Mouse (Mus musculus): ENCODE results near the gene Dapp1. TPM values are rescaled to one million over a fixed set of nuclear protein-coding genes. Genes with fewer than 3 reads are reported as not detected.

Dapp1 gene
- polyA plus RNA-seq, 1 experiment from 2014 or later = 6.9 TPM

GRCm38 (mm10) chr3:137932748-137933147 lies 48.6 kb downstream of the Dapp1 start:
- no peaks in the 10 kb centered on the region for H3K4me1 ChIP-seq (replicated peaks; ENCODE audit: control insufficient read depth, insufficient read depth, low read length)
- no peak overlapping the region for H3K4me2 ChIP-seq (ENCODE audit: low read depth, low read length, severe bottlenecking)
- H3K27me3 ChIP-seq (ENCODE audit: control insufficient read depth, insufficient read depth, low read length) = no peaks in the 10 kb centered on the region
- no peak overlapping the region for H3K27ac ChIP-seq (ENCODE audit: low read depth, low read length)
- ATAC-seq (replicated peaks; ENCODE audit: low FRiP score) (no peak), DNase-seq (ENCODE audit: low spot score) (no peak)
- WGBS = 83% methylated on average over 7 of the region's 7 CpGs
- H3K4me3 ChIP-seq (ENCODE audit: low read depth, low read length) = no peak overlapping the region
- no peaks in the 10 kb centered on the region for H3K9me3 ChIP-seq (ENCODE audit: control insufficient read depth, low read length)
- no peak overlapping the region for H3K9ac ChIP-seq (ENCODE audit: low read length)
- no peaks in the 10 kb centered on the region for H3K36me3 ChIP-seq (ENCODE audit: control insufficient read depth, insufficient read depth, low read length)

GRCm38 (mm10) chr3:137929940-137930339 lies 51.4 kb downstream of the Dapp1 start:
- ATAC-seq (replicated peaks; ENCODE audit: low FRiP score) (no peak), DNase-seq (ENCODE audit: low spot score) (no peak)
- no peak overlapping the region for H3K4me3 ChIP-seq (ENCODE audit: low read depth, low read length)
- no peak overlapping the region for H3K9ac ChIP-seq (ENCODE audit: low read length)
- H3K36me3 ChIP-seq (ENCODE audit: control insufficient read depth, insufficient read depth, low read length) = no peaks in the 10 kb centered on the region; the same call in 1 of the 2 replicates
- no peak overlapping the region for H3K27ac ChIP-seq (ENCODE audit: low read depth, low read length)
- 91% methylated on average over 3 of the region's 3 CpGs for WGBS
- H3K4me2 ChIP-seq (ENCODE audit: low read depth, low read length, severe bottlenecking) = no peak overlapping the region
- H3K4me1 ChIP-seq (replicated peaks; ENCODE audit: control insufficient read depth, insufficient read depth, low read length) = no peaks in the 10 kb centered on the region
- no peaks in the 10 kb centered on the region for H3K9me3 ChIP-seq (ENCODE audit: control insufficient read depth, low read length)
- no peaks in the 10 kb centered on the region for H3K27me3 ChIP-seq (ENCODE audit: control insufficient read depth, insufficient read depth, low read length)

- H3K27ac ChIP-seq (ENCODE audit: low read depth, low read length) = no peak overlapping the region
- H3K9ac ChIP-seq (ENCODE audit: low read length) = no peak overlapping the region
- H3K36me3 ChIP-seq (ENCODE audit: control insufficient read depth, insufficient read depth, low read length) = no peaks in the 10 kb centered on the region; the same call in 1 of the 2 replicates
- WGBS = 98% methylated on average over 4 of the region's 4 CpGs
- no peaks in the 10 kb centered on the region for H3K4me1 ChIP-seq (replicated peaks; ENCODE audit: control insufficient read depth, insufficient read depth, low read length)
- no peak for DNase-seq (ENCODE audit: low spot score)
- no peaks in the 10 kb centered on the region for H3K27me3 ChIP-seq (ENCODE audit: control insufficient read depth, insufficient read depth, low read length)
- H3K4me3 ChIP-seq (ENCODE audit: low read depth, low read length) = no peak overlapping the region
- no peaks in the 10 kb centered on the region for H3K9me3 ChIP-seq (ENCODE audit: control insufficient read depth, low read length)
- no peak for ATAC-seq (replicated peaks; ENCODE audit: low FRiP score)
- H3K4me2 ChIP-seq (ENCODE audit: low read depth, low read length, severe bottlenecking) = no peak overlapping the region
Measured at GRCm38 (mm10) chr3:137927010-137927409, 54.3 kb downstream of the Dapp1 start.

- Histone ChIP-seq H3K9ac (ENCODE audit: low read length) (no peak overlapping the region), H3K9me3 (ENCODE audit: control insufficient read depth, low read length) (no peaks in the 10 kb centered on the region), H3K36me3 (ENCODE audit: control insufficient read depth, insufficient read depth, low read length) (peaks cover 5% of the 10 kb centered on the region; the same call in 1 of the 2 replicates), H3K4me2 (ENCODE audit: low read depth, low read length, severe bottlenecking) (no peak overlapping the region), H3K4me1 (replicated peaks; ENCODE audit: control insufficient read depth, insufficient read depth, low read length) (peaks cover 6% of the 10 kb centered on the region; the same call in 1 of the 2 replicates), H3K4me3 (ENCODE audit: low read depth, low read length) (no peak overlapping the region), H3K27me3 (ENCODE audit: control insufficient read depth, insufficient read depth, low read length) (no peaks in the 10 kb centered on the region), H3K27ac (ENCODE audit: low read depth, low read length) (no peak overlapping the region)
- DNase-seq (ENCODE audit: low spot score) = no peak
- ATAC-seq (replicated peaks; ENCODE audit: low FRiP score) = no peak
- WGBS = 97% methylated on average over 4 of the region's 4 CpGs
Measured at GRCm38 (mm10) chr3:137920594-137920993, 60.8 kb downstream of the Dapp1 start.

- ATAC-seq (replicated peaks; ENCODE audit: low FRiP score) = no peak
- WGBS = 92% methylated on average over 7 of the region's 7 CpGs
Measured at GRCm38 (mm10) chr3:137919398-137919797, 61.9 kb downstream of the Dapp1 start.

GRCm38 (mm10) chr3:137918932-137919311 lies 62.4 kb downstream of the Dapp1 start:
- H3K4me2 ChIP-seq (ENCODE audit: low read depth, low read length, severe bottlenecking) = peak overlapping the region; percentile 81
- H3K36me3 ChIP-seq (ENCODE audit: control insufficient read depth, insufficient read depth, low read length) = peaks cover 5% of the 10 kb centered on the region; the same call in 1 of the 2 replicates
- DNase-seq (ENCODE audit: low spot score) = no peak
- WGBS = 15% methylated on average over 6 of the region's 6 CpGs
- ATAC-seq (replicated peaks; ENCODE audit: low FRiP score) = peak; percentile 8
- H3K9ac ChIP-seq (ENCODE audit: low read length) = peak overlapping the region; percentile 79
- peak overlapping the region; percentile 86 for H3K4me3 ChIP-seq (ENCODE audit: low read depth, low read length)
- peaks cover 6% of the 10 kb centered on the region; the same call in 1 of the 2 replicates for H3K4me1 ChIP-seq (replicated peaks; ENCODE audit: control insufficient read depth, insufficient read depth, low read length)
- no peaks in the 10 kb centered on the region for H3K27me3 ChIP-seq (ENCODE audit: control insufficient read depth, insufficient read depth, low read length)
- H3K9me3 ChIP-seq (ENCODE audit: control insufficient read depth, low read length) = no peaks in the 10 kb centered on the region
- H3K27ac ChIP-seq (ENCODE audit: low read depth, low read length) = peak overlapping the region; percentile 37; the same call in 1 of the 2 replicates

More at GRCm38 (mm10) chr3:137919398-137919797, 61.9 kb downstream of the Dapp1 start:
- Histone ChIP-seq H3K27me3 (ENCODE audit: control insufficient read depth, insufficient read depth, low read length) (no peaks in the 10 kb centered on the region), H3K9ac (ENCODE audit: low read length) (no peak overlapping the region), H3K27ac (ENCODE audit: low read depth, low read length) (no peak overlapping the region), H3K9me3 (ENCODE audit: control insufficient read depth, low read length) (no peaks in the 10 kb centered on the region), H3K4me2 (ENCODE audit: low read depth, low read length, severe bottlenecking) (peak overlapping the region; percentile 81), H3K36me3 (ENCODE audit: control insufficient read depth, insufficient read depth, low read length) (peaks cover 5% of the 10 kb centered on the region; the same call in 1 of the 2 replicates), H3K4me1 (replicated peaks; ENCODE audit: control insufficient read depth, insufficient read depth, low read length) (peaks cover 6% of the 10 kb centered on the region; the same call in 1 of the 2 replicates), H3K4me3 (ENCODE audit: low read depth, low read length) (peak overlapping the region; percentile 86)
- no peak for DNase-seq (ENCODE audit: low spot score)

- DNase-seq (ENCODE audit: low spot score) = peak; percentile 93
- ATAC-seq (replicated peaks; ENCODE audit: low FRiP score) = peak; percentile 90
- no peaks in the 10 kb centered on the region for H3K27me3 ChIP-seq (ENCODE audit: control insufficient read depth, insufficient read depth, low read length)
- H3K9ac ChIP-seq (ENCODE audit: low read length) = peak within 1 kb of the TSS; percentile 79
- H3K27ac ChIP-seq (ENCODE audit: low read depth, low read length) = peak within 1 kb of the TSS; percentile 85
- H3K36me3 ChIP-seq (ENCODE audit: control insufficient read depth, insufficient read depth, low read length) = peaks cover 5% of the 10 kb centered on the region; the same call in 1 of the 2 replicates
- H3K4me1 ChIP-seq (replicated peaks; ENCODE audit: control insufficient read depth, insufficient read depth, low read length) = peaks cover 6% of the 10 kb centered on the region; the same call in 1 of the 2 replicates
- peak within 1 kb of the TSS; percentile 86 for H3K4me3 ChIP-seq (ENCODE audit: low read depth, low read length)
- H3K4me2 ChIP-seq (ENCODE audit: low read depth, low read length, severe bottlenecking) = peak within 1 kb of the TSS; percentile 81
- WGBS = under 1% methylated on average over 47 of the region's 47 CpGs
- no peaks in the 10 kb centered on the region for H3K9me3 ChIP-seq (ENCODE audit: control insufficient read depth, low read length)
Measured at GRCm38 (mm10) chr3:137918172-137918931, 63.0 kb downstream of the Dapp1 start, which contains the start of gene Lamtor3. Lamtor3 (plus strand) TSS chr3:137918506.

- Histone ChIP-seq H3K36me3 (ENCODE audit: control insufficient read depth, insufficient read depth, low read length) (peaks cover 5% of the 10 kb centered on the region; the same call in 1 of the 2 replicates), H3K9ac (ENCODE audit: low read length) (peak overlapping the region; percentile 79), H3K4me1 (replicated peaks; ENCODE audit: control insufficient read depth, insufficient read depth, low read length) (peaks cover 6% of the 10 kb centered on the region; the same call in 1 of the 2 replicates), H3K9me3 (ENCODE audit: control insufficient read depth, low read length) (no peaks in the 10 kb centered on the region), H3K4me2 (ENCODE audit: low read depth, low read length, severe bottlenecking) (peak overlapping the region; percentile 81), H3K4me3 (ENCODE audit: low read depth, low read length) (peak overlapping the region; percentile 86), H3K27ac (ENCODE audit: low read depth, low read length) (peak overlapping the region; percentile 85), H3K27me3 (ENCODE audit: control insufficient read depth, insufficient read depth, low read length) (no peaks in the 10 kb centered on the region)
- ATAC-seq (replicated peaks; ENCODE audit: low FRiP score) (peak; percentile 70), DNase-seq (ENCODE audit: low spot score) (peak; percentile 54)
- 3% methylated on average over 12 of the region's 12 CpGs for WGBS
Measured at GRCm38 (mm10) chr3:137917694-137918171, 63.6 kb downstream of the Dapp1 start.
